Mouse (Mus musculus) hindbrain, embryonic 16.5 days (tissue): Measurements from ENCODE around the gene Olfml3. TPM values are rescaled to one million over a fixed set of nuclear protein-coding genes. Genes with fewer than 3 reads are reported as not detected.

Experiments used
- polyA plus RNA-seq: library from polyadenylated mRNA; unstranded; fragments of >200 nt; fragmentation: Nextera tagmentation; extraction: Ambion mirVana; gene quantifications from 2 replicates; pipeline ENCODE4 v1.2.1, GENCODE M21; 2015

Gene Olfml3
- polyA plus RNA-seq, 1 experiment from 2014 or later = 10.0 TPM

Other genes with a start within 250 kb of the Olfml3 start
- 10.8 and 14.1 TPM in 2 replicates for gene Syt6, start 162.8 kb downstream of the Olfml3 start, polyA plus RNA-seq
- 0.11 and 0.14 TPM in 2 replicates for gene Atg4a-ps, start 91.9 kb downstream of the Olfml3 start, polyA plus RNA-seq
- gene Gm10964, start 1.4 kb upstream of the Olfml3 start, polyA plus RNA-seq = not detected in 2 replicates
- gene Hipk1, start 53.6 kb upstream of the Olfml3 start, polyA plus RNA-seq = 8.9 and 10.1 TPM in 2 replicates
- gene Dclre1b, start 71.4 kb upstream of the Olfml3 start, polyA plus RNA-seq = 16.9 and 17.0 TPM in 2 replicates
- 22.1 and 26.0 TPM in 2 replicates for gene Ap4b1, start 71.5 kb upstream of the Olfml3 start, polyA plus RNA-seq
- gene Gm43064, start 71.6 kb upstream of the Olfml3 start, polyA plus RNA-seq = 0.24 TPM in 1 of 2 replicates, not detected in the other
- 0.33 and 0.40 TPM in 2 replicates for gene Bcl2l15, start 94.6 kb upstream of the Olfml3 start, polyA plus RNA-seq
- gene Ptpn22, start 121.8 kb upstream of the Olfml3 start, polyA plus RNA-seq = 0.43 and 0.59 TPM in 2 replicates
- gene Rsbn1, start 176.1 kb upstream of the Olfml3 start, polyA plus RNA-seq = 15.4 and 17.4 TPM in 2 replicates
- 19.4 and 22.3 TPM in 2 replicates for gene Phtf1, start 230.1 kb upstream of the Olfml3 start, polyA plus RNA-seq